ENCODE assay signal across 20 mouse cellular contexts in genomic region chr7:143939476-143939875, GRCm38 (mm10).
DNase-seq lines count a peak whose midpoint lies in the region; ATAC-seq and TF ChIP-seq lines count a peak whose summit lies in the region.
"Had no signal": no experiment of that assay in that cellular context is flagged by ENCODE, and none has a peak within 500 bp of the region (broad histone marks: within the 10 kb centered on the region; RNA-seq: fewer than 3 reads in every experiment).

No protein-coding gene starts in this region.

- H3K4me1 ChIP-seq in forebrain, embryonic 14.5 days (ENCODE audit: control insufficient read depth, insufficient read depth, low read length), result peaks cover under 1% of the 10 kb centered on the region; the same call in 1 of the 2 replicates
- H3K4me1 ChIP-seq in forebrain, embryonic 10.5 days, result peaks cover 9% of the 10 kb centered on the region
- H3K4me1 ChIP-seq in hindbrain, postnatal 0 days (ENCODE audit: insufficient read depth, low read length), result no peaks in the 10 kb centered on the region
- peaks cover 12% of the 10 kb centered on the region for H3K4me1 ChIP-seq in hindbrain, embryonic 13.5 days (replicated peaks)
- peaks cover 15% of the 10 kb centered on the region; the same call in 1 of the 2 replicates for H3K4me1 ChIP-seq in neural tube, embryonic 13.5 days (replicated peaks)
- H3K4me1 ChIP-seq: embryonic facial prominence, embryonic 13.5 days; heart, embryonic 12.5 days; intestine, embryonic 15.5 days had no signal

- H3K27ac ChIP-seq in forebrain, embryonic 14.5 days (ENCODE audit: low read depth, low read length), result no peak overlapping the region
- H3K27ac ChIP-seq in forebrain, embryonic 10.5 days, result no peak overlapping the region
- H3K27ac ChIP-seq in hindbrain, postnatal 0 days, result no peak overlapping the region; the same call in 1 of the 2 replicates
- no peak overlapping the region for H3K27ac ChIP-seq in hindbrain, embryonic 13.5 days
- no peak overlapping the region for H3K27ac ChIP-seq in neural tube, embryonic 13.5 days (replicated peaks)
- H3K27ac ChIP-seq: embryonic facial prominence, embryonic 13.5 days; forebrain, embryonic 13.5 days; gastrocnemius, adult 2 months; intestine, embryonic 15.5 days had no signal

- no peak for TF ChIP-seq CTCF in hindbrain, postnatal 0 days (IDR thresholded peaks at IDR 0.05; ENCODE audit: low read depth)

- no peak overlapping the region for H3K9ac ChIP-seq in forebrain, embryonic 14.5 days (ENCODE audit: low read length)
- no peak overlapping the region for H3K9ac ChIP-seq in hindbrain, postnatal 0 days (replicated peaks; ENCODE audit: low read length)
- H3K9ac ChIP-seq in hindbrain, embryonic 13.5 days, result no peak overlapping the region
- H3K9ac ChIP-seq in neural tube, embryonic 13.5 days, result no peak overlapping the region
- H3K9ac ChIP-seq: embryonic facial prominence, embryonic 13.5 days; heart, embryonic 12.5 days; intestine, embryonic 15.5 days had no signal

- H3K27me3 ChIP-seq in forebrain, embryonic 14.5 days (replicated peaks; ENCODE audit: control insufficient read depth, insufficient read depth, low read length), result no peaks in the 10 kb centered on the region
- H3K27me3 ChIP-seq in forebrain, embryonic 10.5 days (ENCODE audit: poor library complexity, severe bottlenecking), result no peaks in the 10 kb centered on the region
- no peaks in the 10 kb centered on the region for H3K27me3 ChIP-seq in hindbrain, postnatal 0 days (ENCODE audit: insufficient read depth, low read length)
- H3K27me3 ChIP-seq in hindbrain, embryonic 13.5 days, result no peaks in the 10 kb centered on the region
- no peaks in the 10 kb centered on the region for H3K27me3 ChIP-seq in neural tube, embryonic 13.5 days
- H3K27me3 ChIP-seq: embryonic facial prominence, embryonic 13.5 days; forebrain, embryonic 13.5 days; heart, embryonic 12.5 days; intestine, embryonic 15.5 days; Patski had no signal

- no peaks in the 10 kb centered on the region for H3K36me3 ChIP-seq in forebrain, embryonic 14.5 days (ENCODE audit: control insufficient read depth, insufficient read depth, low read length)
- H3K36me3 ChIP-seq in forebrain, embryonic 10.5 days (replicated peaks), result no peaks in the 10 kb centered on the region
- H3K36me3 ChIP-seq in hindbrain, postnatal 0 days (ENCODE audit: insufficient read depth, low read length), result no peaks in the 10 kb centered on the region
- no peaks in the 10 kb centered on the region for H3K36me3 ChIP-seq in hindbrain, embryonic 13.5 days
- no peaks in the 10 kb centered on the region for H3K36me3 ChIP-seq in neural tube, embryonic 13.5 days
- H3K36me3 ChIP-seq: embryonic facial prominence, embryonic 13.5 days; heart, embryonic 12.5 days; intestine, embryonic 15.5 days had no signal

- no peaks in the 10 kb centered on the region for H3K9me3 ChIP-seq in forebrain, embryonic 14.5 days (replicated peaks; ENCODE audit: control insufficient read depth, low read length)
- no peaks in the 10 kb centered on the region for H3K9me3 ChIP-seq in forebrain, embryonic 10.5 days
- H3K9me3 ChIP-seq in hindbrain, postnatal 0 days (ENCODE audit: low read length), result no peaks in the 10 kb centered on the region
- no peaks in the 10 kb centered on the region for H3K9me3 ChIP-seq in hindbrain, embryonic 13.5 days
- no peaks in the 10 kb centered on the region for H3K9me3 ChIP-seq in neural tube, embryonic 13.5 days
- H3K9me3 ChIP-seq: embryonic facial prominence, embryonic 13.5 days; forebrain, embryonic 13.5 days; heart, embryonic 12.5 days; intestine, embryonic 15.5 days had no signal

- H3K4me3 ChIP-seq in forebrain, embryonic 14.5 days (ENCODE audit: low read depth, low read length), result no peak overlapping the region
- H3K4me3 ChIP-seq in forebrain, embryonic 10.5 days, result no peak overlapping the region
- no peak overlapping the region for H3K4me3 ChIP-seq in hindbrain, postnatal 0 days (ENCODE audit: low read length)
- no peak overlapping the region for H3K4me3 ChIP-seq in hindbrain, embryonic 13.5 days
- no peak overlapping the region for H3K4me3 ChIP-seq in neural tube, embryonic 13.5 days
- H3K4me3 ChIP-seq: embryonic facial prominence, embryonic 13.5 days; forebrain, embryonic 13.5 days; gastrocnemius, adult 2 months; heart, embryonic 12.5 days; intestine, embryonic 15.5 days had no signal

- no peak for ATAC-seq in forebrain, embryonic 14.5 days
- ATAC-seq in hindbrain, postnatal 0 days, result peak; percentile 61
- no peak for ATAC-seq in hindbrain, embryonic 13.5 days (ENCODE audit: low FRiP score)
- peak; percentile 20; the same call in 1 of the 2 replicates for ATAC-seq in neural tube, embryonic 13.5 days (ENCODE audit: low read depth)
- ATAC-seq: activated CD4-positive, CD25-positive, alpha-beta regulatory T cell, adult 4 months; forebrain, embryonic 13.5 days; intestine, embryonic 15.5 days; Patski had no signal

- peak; percentile 11 for DNase-seq in forebrain, embryonic 14.5 days (ENCODE audit: low spot score)
- no peak for DNase-seq in forebrain, embryonic 10.5 days (ENCODE audit: extremely low spot score, low spot score)
- DNase-seq in hindbrain, postnatal 0 days (ENCODE audit: low spot score), result peak; percentile 62
- DNase-seq in neural tube, embryonic 10.5 days (ENCODE audit: extremely low spot score, low spot score), result no peak
- no peak for DNase-seq in lung, postnatal 36 days
- DNase-seq: adrenal gland, adult 2 months; adrenal gland, postnatal 36 days; cerebellum, adult 11-12 months; cerebellum, adult 9-10 months; cerebellum, postnatal 36 days; gastrocnemius, adult 2 months; gastrocnemius, postnatal 25 days had no signal

- 56% methylated on average over 3 of the region's 3 CpGs for WGBS in forebrain, embryonic 14.5 days
- 84% methylated on average over 3 of the region's 3 CpGs for WGBS in forebrain, embryonic 10.5 days
- WGBS in hindbrain, postnatal 0 days, result 38% methylated on average over 3 of the region's 3 CpGs
- WGBS in hindbrain, embryonic 13.5 days, result 63% methylated on average over 3 of the region's 3 CpGs
- 63% methylated on average over 3 of the region's 3 CpGs for WGBS in neural tube, embryonic 13.5 days

- no peak overlapping the region for H3K4me2 ChIP-seq in forebrain, embryonic 14.5 days (ENCODE audit: low read length)
- H3K4me2 ChIP-seq in hindbrain, postnatal 0 days (ENCODE audit: low read depth, low read length), result no peak overlapping the region
- no peak overlapping the region for H3K4me2 ChIP-seq in hindbrain, embryonic 13.5 days
- no peak overlapping the region for H3K4me2 ChIP-seq in neural tube, embryonic 13.5 days
- H3K4me2 ChIP-seq: embryonic facial prominence, embryonic 13.5 days; forebrain, embryonic 13.5 days; heart, embryonic 12.5 days; intestine, embryonic 15.5 days had no signal

Comparison
In these comparisons a context has a peak if more than half of its experiments do, and no peak if none do; other contexts are left out.
1. ATAC-seq: peak in hindbrain, postnatal 0 days (single experiment) and neural tube, embryonic 13.5 days (single experiment); none in forebrain, embryonic 14.5 days (single experiment) and hindbrain, embryonic 13.5 days (single experiment).
2. DNase-seq: peak in forebrain, embryonic 14.5 days (single experiment) and hindbrain, postnatal 0 days (single experiment); none in forebrain, embryonic 10.5 days (single experiment), neural tube, embryonic 10.5 days (single experiment) and lung, postnatal 36 days (single experiment).